Mouse (Mus musculus) embryonic facial prominence, embryonic 12.5 days (tissue): ENCODE data around the gene Olfr311. TPM values are rescaled to one million over a fixed set of nuclear protein-coding genes. Genes with fewer than 3 reads are reported as not detected.
"Not testable (repeated sequence)": the region's sequence is repeated elsewhere in the genome, so short reads cannot be mapped to it uniquely, and the experiment has no call there.

Source experiments
- ATAC-seq: fragments of 200-750 bp; cut with Nextera tagmentation; 2 replicates; pipeline ENCODE4 v1.8.0; 2017; ENCODE audit not compliant: insufficient number of reproducible peaks, insufficient read depth, low FRiP score, low TSS enrichment
- H3K27ac ChIP-seq: fragments of 300-500 bp; sonication (generic); 2 replicates; pipeline ENCODE4 v1.5.1; 2016; ENCODE audit warnings: mild to moderate bottlenecking
- H3K27me3 ChIP-seq: fragments of 300-500 bp; sonication (generic); 2 replicates; pipeline ENCODE4 v1.6.1; 2016; ENCODE audit warnings: mild to moderate bottlenecking, moderate library complexity
- H3K36me3 ChIP-seq: fragments of 300-500 bp; sonication (generic); 2 replicates; pipeline ENCODE4 v1.6.1; 2016; ENCODE audit warnings: mild to moderate bottlenecking
- H3K4me1 ChIP-seq: fragments of 300-500 bp; sonication (generic); 2 replicates; pipeline ENCODE4 v1.6.1; 2016
- H3K4me2 ChIP-seq: fragments of 300-500 bp; sonication (generic); replicated peaks from 2 replicates; pipeline ENCODE4 v1.6.1; 2016; ENCODE audit warnings: mild to moderate bottlenecking, moderate library complexity
- H3K4me3 ChIP-seq: fragments of 300-500 bp; sonication (generic); 2 replicates; pipeline ENCODE4 v1.5.1; 2016; ENCODE audit warnings: mild to moderate bottlenecking
- H3K9ac ChIP-seq: fragments of 300-500 bp; sonication (generic); 2 replicates; pipeline ENCODE4 v1.6.1; 2016; ENCODE audit warnings: mild to moderate bottlenecking, moderate library complexity
- H3K9me3 ChIP-seq: fragments of 300-500 bp; sonication (generic); 2 replicates; pipeline ENCODE4 v1.6.1; 2016; ENCODE audit warnings: mild to moderate bottlenecking, moderate library complexity
- WGBS: fragments of 180-500 bp; shearing (Covaris S2); methylation state at CpG from one replicate; pipeline ENCODE4 v1.1.7; 2016; 5-methylcytosine and 5-hydroxymethylcytosine counted together
- polyA plus RNA-seq: library from polyadenylated mRNA; unstranded; fragments of >200 nt; fragmentation: Nextera tagmentation; extraction: Ambion mirVana; gene quantifications from 2 replicates; pipeline ENCODE4 v1.2.1, GENCODE M21; 2016

The Olfr311 gene
- polyA plus RNA-seq: not detected in 2 replicates

GRCm38 (mm10) chr11:58838951-58839350 is at the start of gene Olfr311:
Olfr311 (plus strand) TSS chr11:58839251.
- H3K4me1 ChIP-seq, H3K4me3 ChIP-seq, H3K9me3 ChIP-seq, ATAC-seq, H3K4me2 ChIP-seq, H3K27me3 ChIP-seq, H3K27ac ChIP-seq, H3K9ac ChIP-seq, H3K36me3 ChIP-seq: not testable (repeated sequence)

- no peak for ATAC-seq
- Histone ChIP-seq H3K4me2 (no peak overlapping the region), H3K9me3 (no peaks in the 10 kb centered on the region), H3K36me3 (no peaks in the 10 kb centered on the region), H3K4me3 (no peak overlapping the region), H3K27me3 (no peaks in the 10 kb centered on the region), H3K9ac (no peak overlapping the region), H3K4me1 (no peaks in the 10 kb centered on the region), H3K27ac (no peak overlapping the region)
- 24% methylated on average over 3 of the region's 3 CpGs for WGBS
Measured at GRCm38 (mm10) chr11:58789532-58789931, 49.5 kb upstream of the Olfr311 start.

DNA sequence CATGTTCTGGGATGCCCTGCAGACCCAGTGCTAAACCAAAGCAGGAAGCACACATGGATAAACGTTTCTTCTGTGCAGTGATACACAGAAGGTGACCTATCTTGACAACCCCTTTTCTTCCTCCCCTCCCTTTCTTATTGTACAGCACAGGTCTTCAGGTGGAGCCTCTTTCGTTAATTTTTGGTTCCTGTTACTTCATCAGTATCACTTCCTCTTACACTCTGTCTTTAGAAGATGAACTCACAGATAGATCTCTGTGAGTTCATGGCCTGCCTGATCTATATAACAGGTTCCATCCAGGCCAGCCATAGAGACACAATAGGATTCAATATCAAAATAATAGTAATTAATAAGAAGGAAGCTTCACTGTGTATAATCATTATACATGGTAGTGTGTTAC is 49.0 kb upstream of the Olfr311 start:
- no peaks in the 10 kb centered on the region for H3K9me3 ChIP-seq
- H3K9ac ChIP-seq: no peak overlapping the region
- H3K4me1 ChIP-seq: no peaks in the 10 kb centered on the region
- ATAC-seq: no peak
- H3K36me3 ChIP-seq: no peaks in the 10 kb centered on the region
- no peak overlapping the region for H3K4me2 ChIP-seq
- H3K4me3 ChIP-seq: no peak overlapping the region
- no peaks in the 10 kb centered on the region for H3K27me3 ChIP-seq
- no peak overlapping the region for H3K27ac ChIP-seq
- WGBS: 53% methylated on average over 2 of the region's 2 CpGs

GRCm38 (mm10) chr11:58790646-58791045 is 48.4 kb upstream of the Olfr311 start:
- Histone ChIP-seq H3K4me1 (no peaks in the 10 kb centered on the region), H3K4me3 (no peak overlapping the region), H3K36me3 (no peaks in the 10 kb centered on the region), H3K9ac (no peak overlapping the region), H3K4me2 (no peak overlapping the region), H3K27ac (no peak overlapping the region), H3K27me3 (no peaks in the 10 kb centered on the region), H3K9me3 (no peaks in the 10 kb centered on the region)
- no peak for ATAC-seq
- WGBS: 86% methylated on average over 6 of the region's 6 CpGs

GRCm38 (mm10) chr11:58795856-58796255 is 43.2 kb upstream of the Olfr311 start:
- Histone ChIP-seq H3K9me3 (no peaks in the 10 kb centered on the region), H3K9ac (no peak overlapping the region), H3K36me3 (no peaks in the 10 kb centered on the region), H3K27ac (no peak overlapping the region), H3K4me1 (no peaks in the 10 kb centered on the region), H3K27me3 (no peaks in the 10 kb centered on the region), H3K4me3 (no peak overlapping the region), H3K4me2 (no peak overlapping the region)
- 89% methylated on average over 2 of the region's 2 CpGs for WGBS
- ATAC-seq: no peak

DNA sequence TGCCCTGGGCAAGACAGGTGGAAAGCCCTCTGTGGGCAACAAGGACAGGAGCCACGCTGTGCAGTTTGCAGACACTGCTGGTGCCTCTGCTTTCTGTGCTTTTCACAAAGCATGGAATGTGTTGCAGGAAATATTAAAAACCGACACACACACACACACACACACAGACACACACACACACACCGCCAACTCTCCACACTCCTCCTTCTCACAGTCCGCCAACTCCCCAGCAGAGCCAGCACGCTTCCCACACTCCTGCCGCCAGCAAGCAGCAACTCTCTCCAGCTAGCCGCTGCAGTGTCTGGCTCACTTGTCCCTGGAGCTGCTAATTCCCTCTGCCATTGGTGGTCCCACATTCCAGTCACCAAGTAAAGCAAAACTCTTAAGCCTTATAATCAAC is 42.2 kb upstream of the Olfr311 start:
- H3K27me3 ChIP-seq: no peaks in the 10 kb centered on the region
- H3K27ac ChIP-seq: no peak overlapping the region
- no peaks in the 10 kb centered on the region for H3K36me3 ChIP-seq
- peaks cover 4% of the 10 kb centered on the region for H3K4me1 ChIP-seq
- H3K9ac ChIP-seq: no peak overlapping the region
- H3K4me3 ChIP-seq: no peak overlapping the region
- WGBS: 69% methylated on average over 7 of the region's 7 CpGs
- no peak for ATAC-seq
- H3K4me2 ChIP-seq: no peak overlapping the region
- no peaks in the 10 kb centered on the region for H3K9me3 ChIP-seq

DNA sequence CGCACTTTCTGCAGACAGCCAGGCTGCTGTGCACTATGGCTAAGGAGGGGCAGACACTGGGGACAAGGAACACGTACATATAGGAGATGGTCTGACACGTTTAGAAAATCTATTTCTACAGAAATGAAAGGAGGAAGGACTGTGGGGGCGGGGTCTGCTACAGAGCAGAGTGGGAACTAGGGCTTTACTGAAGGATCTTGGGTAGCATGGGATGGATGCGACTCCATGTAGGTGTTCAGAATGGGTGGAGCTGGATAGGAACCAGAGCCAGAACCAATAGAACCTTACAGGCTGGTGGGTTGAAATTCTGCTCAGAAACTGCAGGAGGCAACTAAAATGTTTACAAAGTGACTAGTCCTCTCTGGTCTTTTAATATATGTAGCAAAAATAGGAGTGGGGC is 39.3 kb upstream of the Olfr311 start:
- peaks cover 7% of the 10 kb centered on the region for H3K4me1 ChIP-seq
- H3K4me2 ChIP-seq: no peak overlapping the region
- no peak overlapping the region for H3K27ac ChIP-seq
- ATAC-seq: no peak
- no peaks in the 10 kb centered on the region for H3K27me3 ChIP-seq
- 78% methylated on average over 5 of the region's 5 CpGs for WGBS
- no peaks in the 10 kb centered on the region for H3K36me3 ChIP-seq
- H3K9me3 ChIP-seq: no peaks in the 10 kb centered on the region
- no peak overlapping the region for H3K9ac ChIP-seq
- no peak overlapping the region for H3K4me3 ChIP-seq

- H3K4me3 ChIP-seq: no peak within 1 kb of the TSS
Measured at GRCm38 (mm10) chr11:58801558-58802228, 37.4 kb upstream of the Olfr311 start, which contains the start of gene Fam183b. Fam183b (minus strand) TSS chr11:58801960.

GRCm38 (mm10) chr11:58803871-58804270 is 35.2 kb upstream of the Olfr311 start:
- H3K4me2 ChIP-seq: no peak overlapping the region
- ATAC-seq: no peak
- H3K36me3 ChIP-seq: no peaks in the 10 kb centered on the region
- H3K9ac ChIP-seq: no peak overlapping the region
- H3K4me1 ChIP-seq: peaks cover 7% of the 10 kb centered on the region
- no peaks in the 10 kb centered on the region for H3K27me3 ChIP-seq
- H3K9me3 ChIP-seq: no peaks in the 10 kb centered on the region
- no peak overlapping the region for H3K27ac ChIP-seq
- WGBS: 77% methylated on average over 4 of the region's 4 CpGs
- H3K4me3 ChIP-seq: no peak overlapping the region

More at GRCm38 (mm10) chr11:58801558-58802228, 37.4 kb upstream of the Olfr311 start, which contains the start of gene Fam183b:
- Histone ChIP-seq H3K9ac (no peak within 1 kb of the TSS), H3K27me3 (no peaks in the 10 kb centered on the region), H3K36me3 (no peaks in the 10 kb centered on the region), H3K4me1 (peaks cover 7% of the 10 kb centered on the region), H3K4me2 (0 out of 2 replicates have a peak within 1 kb of the TSS, but pooled peaks have one; percentile 13), H3K9me3 (no peaks in the 10 kb centered on the region), H3K27ac (no peak within 1 kb of the TSS)
- ATAC-seq: peak; percentile 28; the same call in 1 of the 2 replicates
- WGBS: 39% methylated on average over 14 of the region's 14 CpGs

DNA sequence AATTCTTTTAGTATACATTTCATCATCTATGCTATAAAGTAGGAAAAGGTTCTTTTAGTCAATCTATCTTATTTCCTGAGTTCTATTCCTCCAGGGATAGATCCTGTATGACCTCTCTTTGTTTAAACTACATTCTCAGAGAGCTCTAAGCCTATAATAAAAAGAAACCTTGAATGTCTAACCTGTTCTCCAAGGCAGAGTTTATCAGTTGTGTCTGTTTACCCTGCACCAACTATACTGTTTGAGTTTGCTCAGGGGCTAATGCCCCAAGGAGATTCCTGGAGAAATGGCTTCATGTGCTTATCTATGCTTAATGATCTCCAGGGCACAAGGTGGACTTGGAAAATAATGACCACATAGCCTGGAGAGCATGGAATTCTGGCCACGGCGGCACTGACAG is 34.7 kb upstream of the Olfr311 start:
- Histone ChIP-seq H3K9me3 (no peaks in the 10 kb centered on the region), H3K9ac (no peak overlapping the region), H3K27me3 (no peaks in the 10 kb centered on the region), H3K4me3 (no peak overlapping the region), H3K36me3 (no peaks in the 10 kb centered on the region), H3K4me1 (peaks cover 7% of the 10 kb centered on the region), H3K4me2 (no peak overlapping the region), H3K27ac (no peak overlapping the region)
- WGBS: 83% methylated on average over 2 of the region's 2 CpGs
- ATAC-seq: no peak

- no peaks in the 10 kb centered on the region for H3K36me3 ChIP-seq
- no peak overlapping the region for H3K4me3 ChIP-seq
- WGBS: 3% methylated on average over 1 of the region's 1 CpGs
Measured at GRCm38 (mm10) chr11:58812001-58812400, 27.1 kb upstream of the Olfr311 start.

GRCm38 (mm10) chr11:58814700-58815099 is 24.4 kb upstream of the Olfr311 start, which contains the start of gene Olfr313:
Olfr313 (plus strand) TSS chr11:58815000.
- H3K4me3 ChIP-seq, H3K9ac ChIP-seq, H3K36me3 ChIP-seq, H3K4me1 ChIP-seq, H3K9me3 ChIP-seq, H3K27me3 ChIP-seq, H3K27ac ChIP-seq, H3K4me2 ChIP-seq, ATAC-seq: not testable (repeated sequence)
- WGBS: 50% methylated on average over 1 of the region's 1 CpGs

More at GRCm38 (mm10) chr11:58812001-58812400, 27.1 kb upstream of the Olfr311 start:
- Histone ChIP-seq H3K27ac (no peak overlapping the region), H3K9me3 (no peaks in the 10 kb centered on the region), H3K9ac (no peak overlapping the region), H3K27me3 (no peaks in the 10 kb centered on the region), H3K4me1 (no peaks in the 10 kb centered on the region), H3K4me2 (no peak overlapping the region)
- ATAC-seq: no peak
